In the genomic region with DNA sequence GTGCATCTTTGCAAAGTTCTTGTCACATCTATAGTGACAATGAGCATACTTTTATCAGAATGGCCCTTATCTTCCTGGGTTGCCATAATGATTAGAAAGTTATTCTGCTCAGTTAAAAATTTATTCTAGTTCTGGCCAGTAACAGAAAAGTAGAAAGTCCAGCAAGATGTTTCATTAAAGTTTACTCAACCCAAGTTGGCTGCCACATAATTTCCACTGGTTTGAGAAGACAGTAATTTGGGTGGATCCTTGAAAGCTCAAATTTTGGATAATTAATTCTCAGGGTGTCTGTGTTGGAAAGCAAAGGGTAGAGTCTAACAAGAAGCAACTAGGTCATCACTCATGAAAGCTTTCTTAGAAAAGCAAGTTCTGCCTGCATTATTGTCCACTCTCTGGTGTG, we compare ENCODE assay signal across 29 mouse cellular contexts. TPM values are rescaled to one million over a fixed set of nuclear protein-coding genes. Genes with fewer than 3 reads are reported as not detected.
DNase-seq lines count a peak whose midpoint lies in the region; ATAC-seq and TF ChIP-seq lines count a peak whose summit lies in the region.
"Had no signal": no experiment of that assay in that cellular context is flagged by ENCODE, and none has a peak within 500 bp of the region (broad histone marks: within the 10 kb centered on the region; RNA-seq: fewer than 3 reads in every experiment).

No protein-coding gene starts in this region.

- H3K27me3 ChIP-seq in kidney, adult 2 months (replicated peaks; ENCODE audit: control insufficient read depth, insufficient read depth, low read length) = no peaks in the 10 kb centered on the region
- no peaks in the 10 kb centered on the region for H3K27me3 ChIP-seq in kidney, embryonic 14.5 days (ENCODE audit: control insufficient read depth, insufficient read depth, low read length)
- H3K27me3 ChIP-seq in liver, adult 2 months (ENCODE audit: control insufficient read depth, insufficient read depth, low read length) = no peaks in the 10 kb centered on the region
- no peaks in the 10 kb centered on the region for H3K27me3 ChIP-seq in liver, embryonic 11.5 days (replicated peaks; ENCODE audit: control insufficient read depth, insufficient read depth, low read length)
- H3K27me3 ChIP-seq: embryonic facial prominence, embryonic 13.5 days; embryonic facial prominence, embryonic 15.5 days; forebrain, embryonic 12.5 days had no signal

- no peak for ATAC-seq in kidney, embryonic 14.5 days (ENCODE audit: low FRiP score, low TSS enrichment)
- ATAC-seq in liver, embryonic 11.5 days (replicated peaks; ENCODE audit: low FRiP score) = no peak
- ATAC-seq: forebrain, embryonic 14.5 days had no signal

- H3K4me2 ChIP-seq in kidney, embryonic 14.5 days (replicated peaks; ENCODE audit: low read depth, low read length) = no peak overlapping the region
- H3K4me2 ChIP-seq in liver, embryonic 11.5 days = no peak overlapping the region
- H3K4me2 ChIP-seq: embryonic facial prominence, embryonic 13.5 days; embryonic facial prominence, embryonic 15.5 days; forebrain, embryonic 12.5 days had no signal

- H3K9ac ChIP-seq in kidney, embryonic 14.5 days (ENCODE audit: low read depth, low read length) = no peak overlapping the region
- no peak overlapping the region for H3K9ac ChIP-seq in liver, adult 2 months (ENCODE audit: low read depth, low read length)
- no peak overlapping the region for H3K9ac ChIP-seq in liver, embryonic 11.5 days (ENCODE audit: low read depth, low read length)
- H3K9ac ChIP-seq: embryonic facial prominence, embryonic 13.5 days; embryonic facial prominence, embryonic 15.5 days; forebrain, embryonic 12.5 days had no signal

- H3K4me3 ChIP-seq in kidney, adult 2 months (ENCODE audit: insufficient read depth, low read depth, low read length) = no peak overlapping the region
- no peak overlapping the region for H3K4me3 ChIP-seq in kidney, embryonic 14.5 days (ENCODE audit: low read length)
- no peak overlapping the region for H3K4me3 ChIP-seq in liver, adult 2 months (ENCODE audit: insufficient read depth, low read depth, low read length)
- no peak overlapping the region for H3K4me3 ChIP-seq in liver, embryonic 11.5 days (ENCODE audit: low read depth, low read length)
- H3K4me3 ChIP-seq: embryonic facial prominence, embryonic 13.5 days; embryonic facial prominence, embryonic 15.5 days; erythroblast, embryonic 14.5 days; forebrain, embryonic 10.5 days; forebrain, embryonic 12.5 days had no signal

- H3K4me1 ChIP-seq in kidney, adult 2 months (ENCODE audit: control insufficient read depth, insufficient read depth, low read length) = peaks cover 12% of the 10 kb centered on the region; the same call in 1 of the 2 replicates
- no peaks in the 10 kb centered on the region for H3K4me1 ChIP-seq in kidney, embryonic 14.5 days (ENCODE audit: control insufficient read depth, insufficient read depth, low read length)
- peaks cover 20% of the 10 kb centered on the region for H3K4me1 ChIP-seq in liver, adult 2 months (ENCODE audit: control insufficient read depth, insufficient read depth, low read length)
- no peaks in the 10 kb centered on the region for H3K4me1 ChIP-seq in liver, embryonic 11.5 days (replicated peaks; ENCODE audit: control insufficient read depth, insufficient read depth, low read length)
- H3K4me1 ChIP-seq: embryonic facial prominence, embryonic 13.5 days; embryonic facial prominence, embryonic 15.5 days; forebrain, embryonic 10.5 days; forebrain, embryonic 12.5 days had no signal

- no peak for TF ChIP-seq CTCF in kidney, adult 2 months (conservative IDR thresholded peaks at IDR 0.05; ENCODE audit: insufficient read depth, insufficient read length, low read depth, low read length)
- TF ChIP-seq CTCF in liver, adult 2 months (IDR thresholded peaks at IDR 0.05; ENCODE audit: low read depth, low read length) = no peak

- no peak for TF ChIP-seq POLR2A in kidney, adult 2 months (IDR thresholded peaks at IDR 0.05; ENCODE audit: low read depth, low read length)
- TF ChIP-seq POLR2A in liver, adult 2 months (IDR thresholded peaks at IDR 0.05; ENCODE audit: extremely low read depth, insufficient read depth, low read length) = no peak

- DNase-seq in kidney, adult 2 months = peak; percentile 85
- no peak for DNase-seq in kidney, postnatal 4 days
- DNase-seq in kidney, postnatal 14 days = peak; percentile 12
- DNase-seq in liver, adult 2 months (ENCODE audit: extremely low read depth, low read depth, low spot score) = peak; percentile 88
- DNase-seq in liver, embryonic 11.5 days (ENCODE audit: low spot score) = no peak
- DNase-seq: adrenal gland, adult 2 months; adrenal gland, postnatal 10 days; adrenal gland, postnatal 25 days; cerebellum, adult 11 months; cerebellum, adult 18-20 months; cerebellum, adult 8-10 months; cerebellum, adult 9-11 months; cerebellum, postnatal 14 days; cerebellum, postnatal 36 days; embryo, embryonic 11 days had no signal

- H3K79me2 ChIP-seq in liver, adult 2 months (ENCODE audit: control insufficient read depth, insufficient read depth, low read length) = peaks cover 13% of the 10 kb centered on the region; the same call in 1 of the 2 replicates

- H3K9me3 ChIP-seq in kidney, embryonic 14.5 days (ENCODE audit: control insufficient read depth, low read length) = no peaks in the 10 kb centered on the region
- H3K9me3 ChIP-seq in liver, embryonic 11.5 days (ENCODE audit: control insufficient read depth, low read length) = no peaks in the 10 kb centered on the region
- H3K9me3 ChIP-seq: embryonic facial prominence, embryonic 13.5 days; embryonic facial prominence, embryonic 15.5 days; forebrain, embryonic 10.5 days; forebrain, embryonic 12.5 days had no signal

- no peaks in the 10 kb centered on the region for H3K36me3 ChIP-seq in kidney, adult 2 months (ENCODE audit: control insufficient read depth, insufficient read depth, low read length)
- no peaks in the 10 kb centered on the region for H3K36me3 ChIP-seq in kidney, embryonic 14.5 days (ENCODE audit: control insufficient read depth, insufficient read depth, low read length)
- no peaks in the 10 kb centered on the region; the same call in 1 of the 2 replicates for H3K36me3 ChIP-seq in liver, adult 2 months (ENCODE audit: control insufficient read depth, insufficient read depth, low read length)
- H3K36me3 ChIP-seq in liver, embryonic 11.5 days (ENCODE audit: control insufficient read depth, insufficient read depth, low read length) = no peaks in the 10 kb centered on the region
- H3K36me3 ChIP-seq: embryonic facial prominence, embryonic 13.5 days; embryonic facial prominence, embryonic 15.5 days; forebrain, embryonic 10.5 days; forebrain, embryonic 12.5 days had no signal

- no peak overlapping the region for H3K27ac ChIP-seq in kidney, adult 2 months (ENCODE audit: insufficient read depth, low read depth, low read length)
- H3K27ac ChIP-seq in kidney, embryonic 14.5 days (ENCODE audit: low read depth, low read length) = no peak overlapping the region
- H3K27ac ChIP-seq in liver, adult 2 months (replicated peaks; ENCODE audit: insufficient read depth, low read depth, low read length) = no peak overlapping the region
- no peak overlapping the region for H3K27ac ChIP-seq in liver, embryonic 11.5 days (ENCODE audit: low read depth, low read length)
- H3K27ac ChIP-seq: embryonic facial prominence, embryonic 13.5 days; embryonic facial prominence, embryonic 15.5 days; forebrain, embryonic 10.5 days; forebrain, embryonic 12.5 days had no signal

RNA-seq across cellular contexts. Expression of a gene that starts 41.5 kb away (rescaled TPM):
- polyA plus RNA-seq in kidney, adult 2 months (2012; rRNA removed) = not detected in 2 replicates
- polyA plus RNA-seq in kidney, embryonic 14.5 days (2014; fragmentation: Nextera tagmentation; extraction: Ambion mirVana) = not detected in 2 replicates
- 1.4 and 1.9 TPM in 2 replicates for total RNA-seq in liver, adult 2 months (2014; rRNA removed)
- polyA plus RNA-seq in liver, adult 2 months (2012; rRNA removed) = 0.59 TPM in 1 of 2 replicates, not detected in the other
- polyA plus RNA-seq in liver, embryonic 11.5 days (2014; fragmentation: Nextera tagmentation; extraction: Ambion mirVana) = not detected in 2 replicates
- total RNA-seq: adrenal gland, postnatal 10 days; adrenal gland, postnatal 25 days; adrenal gland, postnatal 4 days; common myeloid progenitor, adult 5-6 weeks; ES-E14; MEL had no signal
- polyA plus RNA-seq: adrenal gland, adult 2 months; brain, embryonic 14.5 days; C2C12; embryonic facial prominence, embryonic 11.5 days; embryonic facial prominence, embryonic 13.5 days; embryonic facial prominence, embryonic 15.5 days; erythroblast, embryonic 14.5 days; forebrain, embryonic 10.5 days; forebrain, embryonic 12.5 days; forebrain, embryonic 14.5 days had no signal

Comparison
In these comparisons a context has a peak if more than half of its experiments do, and no peak if none do; other contexts are left out.
1. DNase-seq: peak in kidney, adult 2 months (single experiment), kidney, postnatal 14 days (single experiment) and liver, adult 2 months (single experiment); none in kidney, postnatal 4 days (0 of 2) and liver, embryonic 11.5 days (single experiment).